Mouse (Mus musculus) retina, embryonic 14.5 days (tissue): Measurements from ENCODE around the gene Dusp3.
"Not testable (repeated sequence)": the region's sequence is repeated elsewhere in the genome, so short reads cannot be mapped to it uniquely, and the experiment has no call there.

ENCODE experiments used
- DNase-seq: peaks from one replicate; pipeline ENCODE4 v3.0.0-alpha.2; 2015; ENCODE audit warnings: low spot score

The Dusp3 gene

DNA sequence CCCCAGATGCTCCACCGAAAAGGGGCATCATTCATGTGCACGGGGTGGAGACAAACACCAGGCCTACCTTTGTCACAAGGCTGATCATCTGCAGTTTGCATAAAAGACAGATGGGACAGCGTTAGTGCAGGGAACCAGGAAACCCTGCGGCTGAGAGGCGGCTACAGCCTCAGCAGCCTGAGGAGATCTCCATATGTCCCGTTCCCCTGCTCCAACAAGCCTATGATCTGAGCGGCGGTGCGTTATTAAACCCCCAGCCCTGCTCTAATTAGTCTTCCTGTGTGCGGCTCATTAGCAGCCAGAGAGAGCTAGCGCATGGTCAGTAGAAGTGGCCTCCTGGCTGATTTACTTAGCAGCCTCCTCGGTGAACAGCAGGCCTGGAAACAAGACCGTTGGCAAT, 23.3 kb upstream of the Dusp3 start:
- peak; percentile 84 for DNase-seq

DNA sequence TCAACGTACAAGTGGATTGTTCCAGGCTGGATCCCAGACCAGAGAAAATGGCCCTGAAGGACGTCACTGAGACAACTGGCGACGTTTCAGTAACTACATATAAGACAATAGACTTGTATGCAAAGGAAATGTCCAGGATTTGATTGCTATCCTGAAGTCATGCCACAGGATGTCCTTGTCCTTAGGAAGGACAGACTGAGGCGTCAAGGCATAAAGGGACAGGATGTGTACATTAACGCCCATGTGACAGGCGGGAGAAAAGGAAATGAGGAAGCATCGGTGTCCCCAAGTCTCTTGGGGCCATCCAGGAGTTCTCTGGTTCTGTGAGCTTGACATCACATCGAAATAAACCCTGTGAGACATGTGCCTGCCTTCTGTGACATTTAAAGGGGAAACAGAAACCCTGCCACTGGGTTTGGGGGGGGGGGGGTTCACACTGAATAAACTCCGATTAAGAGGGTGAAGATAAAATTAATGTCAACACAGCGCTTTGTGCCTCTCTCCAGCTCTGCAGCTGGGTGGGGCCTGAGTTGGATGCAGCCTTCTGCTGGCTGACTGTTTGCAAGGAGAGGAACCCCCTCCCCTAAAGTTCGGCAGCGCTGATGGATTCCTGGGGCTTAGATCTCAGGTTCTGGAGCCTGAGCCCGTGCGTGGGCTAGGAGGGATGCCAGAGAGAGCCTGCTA, 22.3 kb upstream of the Dusp3 start:
- no peak for DNase-seq

DNA sequence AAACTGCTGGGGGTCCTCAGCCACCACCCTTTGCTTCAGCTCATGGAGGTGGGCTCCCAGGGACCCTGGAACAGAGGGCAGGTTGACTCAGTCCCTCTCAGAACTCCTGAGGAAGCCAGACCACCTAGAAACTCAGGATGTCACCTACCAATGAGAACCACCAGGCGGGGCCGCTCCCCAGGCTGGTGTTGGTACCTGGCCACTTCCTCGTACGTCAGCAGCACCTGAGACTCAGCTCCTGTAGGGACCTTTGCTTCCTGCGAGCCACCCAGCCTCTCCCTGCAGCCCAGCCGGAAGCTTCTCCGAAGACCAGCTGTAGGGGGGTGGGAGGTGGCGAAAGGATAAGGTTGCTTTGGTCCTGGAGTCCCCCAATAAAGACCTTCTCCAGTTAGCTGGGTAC, 21.6 kb upstream of the Dusp3 start:
- no peak for DNase-seq

DNA sequence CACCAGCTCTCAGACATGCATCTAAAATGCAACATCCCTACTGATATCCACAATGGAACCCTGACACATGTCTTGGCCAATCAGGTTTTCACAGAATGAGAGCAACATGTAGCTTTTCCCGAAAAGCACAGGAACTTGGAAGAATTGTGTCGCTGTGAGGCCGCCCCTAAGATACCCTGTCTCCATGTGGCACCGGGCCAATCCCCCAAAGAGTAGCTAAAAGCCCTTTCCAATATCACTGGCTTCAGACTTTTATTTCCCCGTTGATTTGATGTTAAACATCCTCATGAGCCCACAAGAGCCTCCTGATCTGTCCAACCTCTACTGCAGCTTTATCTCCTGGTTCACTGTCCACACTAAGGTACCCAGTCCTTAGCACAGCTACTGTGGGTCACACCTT, 19.9 kb upstream of the Dusp3 start:
- no peak for DNase-seq

DNA sequence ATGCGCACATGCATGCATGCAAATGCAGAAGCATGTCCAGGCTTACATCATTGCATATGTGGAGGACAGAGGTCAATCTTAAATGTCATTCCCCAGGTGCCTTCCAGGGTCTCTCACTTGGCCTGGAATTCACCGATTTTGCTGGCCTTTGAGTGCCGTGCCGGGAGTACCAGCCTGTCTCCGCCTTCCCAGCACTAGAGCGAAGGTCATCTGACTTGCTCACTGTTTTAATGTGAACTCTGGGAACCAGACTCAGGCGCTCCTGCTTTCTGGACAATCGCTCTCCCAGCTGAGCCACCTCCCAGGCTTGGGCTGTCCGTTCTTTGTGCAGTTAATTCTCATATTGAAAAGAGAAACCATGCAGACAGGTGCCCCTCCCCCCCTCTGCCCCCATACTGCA, 19.5 kb upstream of the Dusp3 start:
- no peak for DNase-seq

DNA sequence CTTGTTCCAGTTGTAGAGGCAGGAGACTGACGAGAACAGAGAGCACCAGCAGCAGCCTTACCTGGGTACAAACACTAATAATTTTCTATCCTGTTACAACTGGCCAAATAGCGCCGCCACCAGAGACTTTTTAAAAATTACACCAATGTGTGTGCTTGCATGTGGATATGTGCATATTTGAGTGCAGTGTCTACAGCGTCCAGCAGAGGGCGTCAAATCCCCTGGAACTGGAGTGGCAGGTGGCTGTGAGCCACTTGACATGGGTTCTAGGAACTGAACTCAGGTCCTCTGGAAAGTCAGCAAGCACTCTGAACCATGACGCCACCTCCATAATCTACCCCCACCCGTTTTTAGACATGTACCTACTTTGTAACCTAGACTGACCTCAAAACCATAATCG, 17.4 kb upstream of the Dusp3 start:
- DNase-seq, result no peak

DNA sequence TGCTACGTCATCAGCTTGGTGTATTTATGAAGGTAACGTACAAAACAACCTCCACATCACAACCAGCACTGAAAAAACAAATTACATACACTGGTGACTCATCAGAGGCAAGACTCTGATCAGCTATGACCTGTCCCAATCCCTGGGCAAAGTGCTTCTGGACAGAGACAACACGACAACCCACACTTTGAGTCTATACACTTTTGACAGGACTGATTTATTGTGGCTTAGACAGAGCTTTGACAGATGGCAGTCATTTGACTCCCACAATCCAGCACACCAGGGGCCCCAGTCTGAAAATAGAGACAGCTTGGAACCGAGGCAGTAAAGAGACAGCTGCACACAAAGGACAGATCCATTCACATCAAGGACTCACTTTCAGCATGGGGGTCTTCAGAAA, 12.7 kb upstream of the Dusp3 start:
- DNase-seq, result no peak

DNA sequence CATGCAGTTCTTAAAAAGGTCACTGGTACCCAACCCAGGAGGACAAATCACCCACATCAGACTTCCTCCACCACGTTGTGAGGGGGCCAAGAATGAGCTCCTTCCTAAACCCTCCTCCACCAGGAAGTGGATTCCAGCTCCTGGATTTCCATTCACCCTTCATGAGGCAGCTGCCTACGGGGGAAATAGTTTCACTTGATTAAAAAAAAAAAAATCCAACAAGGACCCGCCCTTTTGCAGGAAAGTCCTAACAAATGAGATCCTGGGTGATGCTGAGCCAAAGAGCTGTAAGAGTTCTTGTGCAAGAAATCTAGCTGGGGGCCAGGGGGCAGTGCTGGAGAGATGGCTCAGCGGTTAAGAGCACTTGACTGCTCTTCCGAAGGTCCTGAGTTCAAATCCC, 11.4 kb upstream of the Dusp3 start:
- no peak for DNase-seq

DNA sequence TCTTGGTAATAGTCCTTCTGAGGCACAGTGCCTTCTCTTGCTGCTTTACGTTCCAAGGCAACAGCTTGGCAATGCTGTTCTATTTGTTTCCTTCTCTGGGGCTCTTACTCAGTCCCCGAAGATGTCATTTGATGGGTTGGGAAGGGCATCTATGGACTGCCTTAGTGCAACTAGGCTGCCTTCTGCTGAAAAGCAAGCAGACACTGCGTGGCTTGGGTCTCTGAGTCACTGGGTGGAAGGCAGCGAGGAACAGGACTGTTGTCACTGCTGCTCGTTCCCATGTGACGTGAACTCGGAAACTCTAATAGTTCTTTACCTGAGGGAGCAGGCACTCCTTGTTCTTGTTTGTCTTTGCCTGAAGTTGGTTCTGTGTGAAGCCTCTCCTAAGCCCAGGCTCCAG, 9.1 kb upstream of the Dusp3 start:
- no peak for DNase-seq

DNA sequence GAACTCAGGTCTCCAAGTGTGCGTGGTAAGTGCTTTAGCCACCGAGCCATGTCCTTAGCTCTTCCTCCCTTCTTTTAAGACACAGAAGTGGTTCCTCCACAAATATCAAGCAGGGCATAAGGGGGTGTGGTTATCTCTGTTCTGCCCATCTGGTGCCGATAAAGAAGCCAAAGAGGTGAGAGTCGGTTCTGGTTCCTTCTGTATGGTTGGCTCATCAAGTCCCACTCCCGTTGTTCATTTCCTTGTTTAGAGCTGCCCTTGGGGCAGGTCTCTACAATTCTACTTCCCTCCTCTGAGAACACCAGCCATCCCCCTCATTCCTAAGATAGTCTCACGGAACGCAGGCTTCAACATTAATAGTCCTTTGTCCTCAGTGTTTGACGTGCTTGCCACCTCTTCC, 7.3 kb upstream of the Dusp3 start:
- no peak for DNase-seq

DNA sequence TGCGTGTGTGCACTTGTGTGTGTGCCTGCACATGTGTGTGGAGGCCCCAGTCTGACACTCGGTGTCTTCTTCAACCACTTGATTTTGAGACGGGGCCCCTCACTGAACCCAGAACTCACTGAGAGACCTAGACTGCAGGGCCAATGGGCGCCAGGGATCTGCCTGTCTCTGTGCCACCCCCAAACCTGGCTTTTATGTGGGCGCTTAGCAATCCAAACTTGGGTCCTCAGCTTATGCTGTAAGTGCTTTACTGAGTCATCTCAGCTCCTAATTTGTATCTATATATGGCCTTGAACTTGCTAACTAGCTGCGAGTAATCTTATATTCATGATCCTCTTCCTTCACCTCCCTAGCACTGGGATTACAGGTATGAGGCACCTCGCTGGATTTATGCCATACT, 5.6 kb upstream of the Dusp3 start:
- no peak for DNase-seq

DNA sequence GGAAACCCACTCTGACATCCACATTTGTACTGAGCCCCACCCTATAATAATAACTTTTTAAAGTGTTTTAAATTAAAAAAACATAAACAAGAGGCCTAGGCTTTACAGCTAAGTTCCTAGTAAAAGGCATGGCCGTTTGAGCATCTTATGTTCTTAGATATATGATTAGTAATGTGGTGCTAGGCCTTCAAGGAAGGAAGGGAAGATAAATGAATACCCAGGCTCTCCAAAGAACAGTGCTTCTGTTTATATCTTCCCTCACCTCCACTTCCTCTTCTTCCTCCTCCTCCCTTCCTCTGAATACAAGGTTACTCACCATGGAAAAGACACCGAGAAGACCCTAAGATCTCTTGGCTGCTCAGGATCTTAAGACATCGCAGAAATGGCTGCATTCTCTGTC, 5.0 kb upstream of the Dusp3 start:
- no peak for DNase-seq

DNA sequence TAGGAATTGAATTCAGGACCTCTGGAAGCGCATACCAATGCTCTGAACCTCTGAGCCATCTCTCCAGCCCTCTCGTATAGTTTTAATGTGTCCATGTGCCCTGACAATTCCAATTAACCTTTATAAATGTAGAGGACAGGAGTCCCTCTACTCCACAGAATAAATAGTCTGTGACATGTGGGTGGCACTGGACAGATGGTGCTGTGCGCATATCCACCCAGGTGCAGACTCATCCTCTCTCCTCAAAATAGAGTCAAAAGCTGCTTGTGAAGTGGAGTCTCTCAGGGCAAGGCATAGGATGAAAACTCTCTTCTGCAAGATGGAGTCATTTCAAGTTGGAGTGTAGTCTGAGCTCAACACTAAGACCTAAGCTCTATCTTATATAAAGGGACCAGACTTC, 3.4 kb upstream of the Dusp3 start:
- DNase-seq, result no peak

DNA sequence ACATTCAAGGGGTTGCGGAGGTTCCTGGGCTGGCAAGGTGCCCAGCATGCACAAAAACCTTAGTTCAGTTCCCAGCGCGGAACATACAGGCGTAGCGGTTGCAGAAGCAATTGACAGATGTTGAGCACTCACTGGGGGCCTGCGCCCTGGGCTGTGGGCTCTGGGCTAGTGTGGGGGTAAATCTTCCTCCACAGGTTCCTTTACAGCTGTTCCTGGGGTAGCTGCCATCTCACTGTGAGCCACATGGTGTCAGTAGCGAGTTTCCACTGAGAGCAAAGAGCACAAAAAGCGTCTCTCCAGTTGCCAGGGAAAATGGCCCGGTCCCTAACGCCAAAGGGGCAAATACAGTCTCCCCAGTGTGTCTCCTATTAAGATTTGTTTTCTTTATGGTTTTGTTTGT, 823 bp downstream of the Dusp3 start:
- peak; percentile 94 for DNase-seq

DNA sequence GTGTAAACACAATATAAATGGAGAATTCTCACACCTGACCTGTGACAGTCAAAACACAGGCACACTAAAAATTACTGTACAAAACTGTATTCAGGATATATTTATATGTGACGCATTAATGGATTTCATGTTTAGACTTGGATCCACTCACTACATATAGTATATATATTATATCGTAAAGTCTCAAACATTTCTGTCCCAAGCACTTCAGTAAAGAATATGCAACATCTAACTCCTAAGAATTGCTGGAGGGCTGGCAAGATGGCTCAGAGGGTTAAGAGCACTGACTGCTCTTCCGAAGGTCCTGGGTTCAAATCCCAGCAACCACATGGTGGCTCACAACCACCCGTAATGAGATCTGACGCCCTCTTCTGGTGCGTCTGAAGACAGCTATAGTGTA, 1.4 kb downstream of the Dusp3 start:
- DNase-seq, result not testable (repeated sequence)

DNA sequence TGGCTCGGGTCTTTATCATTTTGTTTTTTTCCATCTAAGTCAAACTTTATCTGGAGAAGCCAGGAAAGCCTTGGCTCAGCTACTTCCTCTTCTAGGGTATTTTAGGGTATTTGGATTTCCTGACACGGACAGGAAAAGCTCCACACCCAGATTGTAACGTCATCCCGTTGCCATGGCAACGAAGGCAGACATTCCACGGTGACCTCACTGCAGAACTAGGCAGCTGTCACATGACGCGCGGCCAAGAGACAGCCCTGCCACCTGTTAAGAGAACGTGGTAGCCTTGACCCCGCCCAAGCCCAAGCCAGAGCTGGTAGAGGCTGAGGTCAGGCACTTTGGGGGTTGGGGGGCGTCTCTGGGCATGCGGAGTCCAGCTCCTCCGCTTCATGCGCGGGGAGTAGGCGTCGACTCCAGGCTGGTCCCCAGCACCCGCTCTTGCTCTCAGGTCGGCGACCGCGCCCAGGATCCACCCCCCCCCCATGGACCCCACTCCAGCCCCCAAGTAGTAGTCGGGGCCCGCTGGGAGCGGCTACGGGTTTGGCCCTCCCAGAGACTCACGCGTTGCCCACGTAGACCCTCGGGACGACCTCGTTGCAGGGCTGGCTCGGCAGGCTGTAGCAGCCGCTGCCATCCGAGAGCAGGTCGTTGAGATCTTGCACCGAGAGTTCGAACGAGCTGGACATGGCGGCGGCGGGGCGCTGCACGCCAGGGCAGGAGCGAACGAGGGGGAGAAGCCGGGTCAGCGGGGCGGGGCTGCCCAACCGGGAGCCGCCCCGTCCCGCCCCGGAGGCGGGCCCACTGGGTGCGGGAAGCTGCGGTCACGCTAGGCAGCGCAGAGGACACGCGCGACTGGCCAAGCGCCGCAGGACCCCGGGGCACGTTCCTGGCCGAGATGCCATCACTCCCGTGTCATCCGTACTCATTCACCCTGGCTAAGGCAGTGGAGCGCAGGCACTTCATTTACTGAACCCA, 2.5 kb downstream of the Dusp3 start, which contains the start of gene Cfap97d1:
Gene Cfap97d1 (plus strand): TSS at position 226 of the 972 bp plus-strand sequence.
- peak; percentile 91 for DNase-seq

DNA sequence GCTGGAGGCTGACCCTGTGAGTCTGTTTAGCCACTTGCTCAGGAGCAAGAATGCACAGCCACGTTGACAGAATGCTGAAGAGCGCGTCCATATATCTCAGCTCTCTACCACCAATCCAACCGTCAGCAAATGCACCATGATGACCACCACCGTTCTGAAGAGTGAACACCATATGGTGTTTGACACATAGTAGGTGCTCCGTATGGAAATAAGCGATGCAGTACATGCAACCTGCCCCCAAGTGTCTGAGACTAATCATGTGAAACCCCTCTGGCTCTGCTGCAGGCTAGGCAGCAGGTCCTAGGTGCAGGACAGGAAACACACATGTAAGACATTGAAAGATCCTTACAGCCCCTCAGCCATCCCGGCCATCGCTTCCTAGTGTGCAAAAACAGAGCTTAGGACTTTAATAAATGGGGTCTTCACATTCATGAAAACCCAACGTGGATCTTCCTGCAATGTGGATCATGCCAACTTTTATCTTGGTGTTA, 3.3 kb downstream of the Dusp3 start:
- no peak for DNase-seq

DNA sequence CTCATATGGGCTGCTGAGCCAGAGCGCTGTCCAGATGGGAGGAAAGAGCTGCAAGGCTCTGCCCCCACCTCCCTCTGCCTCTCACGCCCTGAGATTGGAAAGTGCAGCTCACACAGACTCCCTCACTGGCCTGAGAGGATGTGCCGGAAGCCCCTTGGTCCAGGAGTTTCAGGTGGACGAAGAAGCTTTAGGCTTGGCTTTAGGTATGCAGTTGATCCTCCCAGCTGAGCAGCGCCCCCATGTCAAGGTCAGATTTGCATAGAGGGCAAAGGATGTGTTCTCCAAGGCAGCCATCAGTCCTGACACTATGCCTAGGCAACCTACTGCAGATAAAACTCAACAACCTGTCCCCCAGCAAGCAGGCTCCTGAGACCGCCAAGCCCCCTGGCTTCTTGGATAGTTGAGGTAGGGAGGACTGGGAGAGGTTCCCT, 3.8 kb downstream of the Dusp3 start:
- DNase-seq, result no peak

DNA sequence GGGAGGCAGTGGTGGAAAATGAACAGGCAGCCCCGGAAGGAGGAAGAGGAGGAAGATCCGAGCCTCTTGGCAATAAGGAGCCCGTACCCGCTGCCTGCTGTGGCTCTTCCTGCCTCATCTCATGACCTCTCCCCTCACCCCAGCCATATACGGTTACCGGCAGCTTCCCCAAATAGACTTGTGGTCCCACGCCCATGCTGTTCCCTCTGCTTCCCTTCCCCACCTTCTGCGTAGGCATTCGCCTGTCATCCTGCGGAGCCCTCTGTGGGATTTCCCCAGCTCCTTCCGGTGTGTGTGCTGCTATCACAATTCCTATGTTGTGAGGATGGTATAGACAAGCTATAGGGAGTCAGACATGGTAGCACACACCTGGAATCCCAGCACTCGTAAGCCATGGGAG, 5.0 kb downstream of the Dusp3 start:
- no peak for DNase-seq

DNA sequence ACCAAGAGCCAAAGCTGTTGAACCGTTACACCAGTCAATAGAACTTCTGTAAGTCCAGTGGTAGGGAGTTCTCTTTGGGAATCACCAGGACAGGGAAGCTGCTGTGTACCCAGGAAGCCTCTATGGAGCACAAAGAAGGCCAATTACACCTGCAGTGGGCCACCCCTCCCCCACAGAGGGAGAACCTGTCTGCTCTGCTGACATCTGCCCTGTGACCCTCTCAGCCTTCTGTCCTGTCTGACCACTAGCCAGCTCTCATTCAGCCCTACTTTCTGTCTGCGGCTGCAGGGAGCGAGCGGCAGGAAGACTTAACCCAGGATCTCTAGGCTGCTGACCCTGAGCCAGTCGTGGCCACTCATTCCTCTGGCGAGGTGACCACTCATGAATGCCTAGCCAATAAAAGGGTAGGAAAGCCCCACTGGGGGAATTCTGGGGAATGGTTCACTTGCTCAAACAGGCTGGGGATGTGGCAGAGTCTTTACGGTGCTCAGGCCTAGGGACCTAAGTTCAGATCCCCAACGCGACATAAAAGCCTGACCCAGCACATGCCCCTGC, 6.1 kb downstream of the Dusp3 start:
- DNase-seq, result no peak

DNA sequence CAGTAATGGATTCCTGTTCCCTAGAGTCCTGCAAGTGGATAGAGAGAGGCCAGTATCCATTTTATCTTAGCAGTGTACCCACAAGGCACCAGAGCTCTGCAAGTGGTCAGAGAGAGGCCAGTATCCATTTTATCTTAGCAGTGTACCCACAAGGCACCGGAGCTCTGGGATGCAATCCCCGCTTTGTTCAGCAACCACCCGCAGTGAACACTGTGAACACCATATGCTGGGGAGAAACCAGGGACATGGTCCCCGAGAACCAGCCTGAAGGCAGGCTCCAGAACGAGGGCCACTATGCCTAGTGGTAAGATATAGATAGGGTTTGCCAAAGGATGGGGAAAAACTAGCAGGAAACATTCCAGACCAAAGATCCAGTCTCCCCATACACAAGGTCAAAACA, 7.7 kb downstream of the Dusp3 start:
- DNase-seq, result no peak

DNA sequence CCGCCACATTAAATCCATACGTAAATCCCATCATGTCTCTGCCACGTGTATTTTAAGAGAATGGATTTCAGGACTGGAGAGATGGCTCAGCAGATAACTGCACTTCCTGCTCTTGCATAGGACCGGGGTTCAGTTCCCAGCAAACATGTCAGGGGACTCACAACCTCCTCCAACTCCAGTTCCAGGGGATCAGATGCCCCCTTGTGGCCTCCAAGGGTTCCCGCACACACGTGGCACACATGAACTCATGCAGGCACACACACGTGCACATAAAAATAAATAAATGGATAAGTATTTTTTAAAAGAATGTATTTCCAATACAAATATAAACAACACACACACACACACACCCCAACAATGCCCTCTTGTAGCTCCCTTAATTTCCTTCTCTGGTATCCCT, 9.9 kb downstream of the Dusp3 start:
- DNase-seq, result no peak

DNA sequence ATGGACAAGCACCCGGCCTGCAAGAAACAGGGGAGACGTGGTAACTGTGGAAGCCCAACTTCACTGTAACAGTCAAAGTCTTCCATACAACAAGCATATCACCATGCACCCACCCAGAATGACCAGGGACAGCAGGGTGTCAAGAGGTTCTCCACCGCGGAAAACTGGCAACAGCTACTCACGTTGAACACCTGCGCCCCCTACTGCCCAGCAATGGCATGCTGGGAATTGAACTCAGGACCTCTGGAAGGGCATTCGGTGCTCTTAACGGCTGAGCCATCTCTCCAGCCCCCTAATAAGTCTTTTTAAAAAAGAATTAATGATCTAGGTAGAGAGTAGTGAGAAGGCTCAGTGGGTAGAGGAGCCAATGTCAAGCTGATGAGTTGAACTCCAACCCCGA, 11.9 kb downstream of the Dusp3 start:
- DNase-seq, result no peak
